Mouse (Mus musculus) heart, embryonic 13.5 days (tissue): Measurements from ENCODE around the gene Cubn. TPM values are rescaled to one million over a fixed set of nuclear protein-coding genes. Genes with fewer than 3 reads are reported as not detected.

Experiments used
- ATAC-seq: fragments of 200-750 bp; cut with Nextera tagmentation; 2 replicates; pipeline ENCODE4 v1.8.0; 2017; ENCODE audit warnings: moderate TSS enrichment; ENCODE audit not compliant: insufficient number of reproducible peaks, low FRiP score, low TSS enrichment; ENCODE audit errors: extremely low read depth
- H3K27ac ChIP-seq: fragments of 300-500 bp; sonication (generic); replicated peaks from 2 replicates; pipeline ENCODE4 v1.5.1; 2015; ENCODE audit warnings: moderate library complexity, mild to moderate bottlenecking, inconsistent platforms
- H3K27me3 ChIP-seq: fragments of 300-500 bp; sonication (generic); replicated peaks from 2 replicates; pipeline ENCODE4 v1.6.1; 2015; ENCODE audit warnings: mild to moderate bottlenecking, inconsistent platforms
- H3K36me3 ChIP-seq: fragments of 300-500 bp; sonication (generic); 2 replicates; pipeline ENCODE4 v1.6.1; 2015; ENCODE audit warnings: mild to moderate bottlenecking, inconsistent platforms
- H3K4me1 ChIP-seq: fragments of 300-500 bp; sonication (generic); 2 replicates; pipeline ENCODE4 v1.6.1; 2015; ENCODE audit warnings: inconsistent platforms
- H3K4me2 ChIP-seq: fragments of 300-500 bp; sonication (generic); 2 replicates; pipeline ENCODE4 v1.6.1; 2015; ENCODE audit warnings: inconsistent platforms, mild to moderate bottlenecking, moderate library complexity
- H3K4me3 ChIP-seq: fragments of 300-500 bp; sonication (generic); 2 replicates; pipeline ENCODE4 v1.5.1; 2015; ENCODE audit warnings: moderate library complexity, mild to moderate bottlenecking, inconsistent platforms
- H3K9ac ChIP-seq: fragments of 300-500 bp; sonication (generic); 2 replicates; pipeline ENCODE4 v1.6.1; 2015; ENCODE audit warnings: inconsistent platforms, mild to moderate bottlenecking, moderate library complexity
- H3K9me3 ChIP-seq: fragments of 300-500 bp; sonication (generic); 2 replicates; pipeline ENCODE4 v1.6.1; 2016; ENCODE audit warnings: inconsistent platforms
- WGBS: fragments of 180-500 bp; shearing (Covaris S2); methylation state at CpG from one replicate; pipeline ENCODE4 v1.1.7; 2015; ENCODE audit warnings: mixed read lengths; 5-methylcytosine and 5-hydroxymethylcytosine counted together
- polyA plus RNA-seq: library from polyadenylated mRNA; unstranded; fragments of >200 nt; fragmentation: Nextera tagmentation; extraction: Ambion mirVana; gene quantifications from 2 replicates; pipeline ENCODE4 v1.2.1, GENCODE M21; 2015

The Cubn gene
- polyA plus RNA-seq, 1 experiment from 2014 or later, result 0.36 TPM

DNA sequence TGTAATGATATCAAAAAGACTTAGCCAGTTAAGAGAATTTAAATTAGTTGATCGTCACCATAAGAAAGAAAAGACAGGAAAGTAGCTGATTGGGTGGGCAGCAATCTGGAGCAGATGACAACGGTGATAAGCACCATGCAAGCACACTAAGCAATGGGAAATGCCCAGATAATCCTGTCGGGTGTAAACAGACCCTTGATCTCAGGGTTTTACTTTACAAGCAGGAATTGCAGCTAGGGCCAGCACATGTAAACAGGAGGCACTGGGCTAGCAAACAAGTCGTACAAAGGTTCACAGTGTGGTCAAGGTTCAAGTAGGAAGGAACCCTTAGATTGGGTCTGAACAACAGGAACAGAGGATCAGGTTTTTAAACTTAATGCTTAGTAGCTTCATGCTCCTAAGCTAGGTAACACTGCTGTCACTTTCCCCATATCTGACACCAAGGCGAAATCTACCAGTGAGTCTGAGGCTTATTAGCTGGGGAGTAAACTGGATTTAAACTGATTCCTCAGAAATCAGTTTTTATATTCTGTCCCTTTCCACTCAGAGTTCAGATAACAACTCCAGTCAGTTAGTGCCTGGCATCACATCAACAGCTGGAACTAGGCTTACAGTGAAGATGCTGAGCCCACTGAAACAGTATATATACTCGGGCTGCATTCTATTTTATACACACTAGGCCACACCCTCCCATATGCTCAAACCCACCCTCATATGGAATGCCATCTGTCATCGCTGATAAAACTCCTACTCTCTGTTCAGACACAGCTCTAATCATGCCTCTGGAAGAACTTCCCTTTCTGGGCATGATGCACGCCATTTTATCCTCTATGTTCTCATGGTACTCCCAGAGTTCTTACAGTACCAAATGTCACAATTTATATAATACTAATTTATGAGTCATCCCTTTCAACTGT is 32.2 kb upstream of the Cubn start:
- Histone ChIP-seq H3K9me3 (no peaks in the 10 kb centered on the region), H3K27me3 (no peaks in the 10 kb centered on the region), H3K9ac (no peak overlapping the region), H3K4me1 (peaks cover 37% of the 10 kb centered on the region), H3K36me3 (peaks cover 8% of the 10 kb centered on the region), H3K27ac (no peak overlapping the region), H3K4me2 (no peak overlapping the region), H3K4me3 (no peak overlapping the region)
- 45% methylated on average over 8 of the region's 8 CpGs for WGBS
- no peak for ATAC-seq

DNA sequence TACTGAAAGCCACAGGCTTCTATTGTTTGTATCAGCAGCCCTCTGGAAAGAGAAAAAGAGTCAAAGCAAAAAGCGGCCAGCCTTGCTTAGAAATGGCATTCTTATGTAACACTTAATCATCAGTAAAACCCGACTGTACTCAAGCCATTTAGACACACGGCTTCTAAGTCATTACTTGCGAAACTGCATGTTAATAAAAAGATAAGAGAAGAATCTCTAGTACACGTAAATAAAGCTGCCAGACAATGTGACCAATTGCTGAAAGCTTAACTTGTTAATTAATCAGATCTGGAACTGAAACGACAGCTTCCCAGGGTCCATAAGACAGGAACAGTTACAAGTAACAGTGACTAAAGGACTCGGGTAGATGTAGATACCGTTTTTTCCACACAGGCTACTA is 30.5 kb upstream of the Cubn start:
- Histone ChIP-seq H3K9me3 (no peaks in the 10 kb centered on the region), H3K27ac (no peak overlapping the region), H3K4me2 (no peak overlapping the region), H3K4me1 (peaks cover 27% of the 10 kb centered on the region), H3K9ac (no peak overlapping the region), H3K36me3 (peaks cover 13% of the 10 kb centered on the region), H3K4me3 (no peak overlapping the region), H3K27me3 (no peaks in the 10 kb centered on the region)
- 31% methylated on average over 8 of the region's 8 CpGs for WGBS
- no peak for ATAC-seq

DNA sequence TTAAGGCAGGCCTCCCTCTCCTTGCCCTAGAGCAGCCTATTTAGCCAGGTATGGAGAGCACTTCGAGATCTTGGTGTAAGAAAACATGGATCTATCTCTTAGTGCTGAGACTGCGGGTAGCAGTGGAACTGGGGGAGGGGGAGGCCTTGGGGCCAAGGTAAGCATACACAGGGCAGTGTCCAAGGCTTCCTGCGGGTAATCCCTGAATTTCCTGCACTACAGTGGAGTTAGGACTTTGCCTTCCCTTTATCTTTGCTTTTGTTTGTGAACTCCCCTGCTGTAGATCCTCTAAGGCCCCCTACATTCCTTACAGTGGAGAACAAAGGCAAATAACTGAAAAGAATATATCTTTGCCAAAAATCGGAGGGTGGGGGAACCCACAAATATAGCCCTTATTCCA is 23.3 kb upstream of the Cubn start:
- 57% methylated on average over 4 of the region's 4 CpGs for WGBS
- no peak overlapping the region for H3K9ac ChIP-seq
- H3K36me3 ChIP-seq, result peaks cover 30% of the 10 kb centered on the region
- no peak for ATAC-seq
- H3K4me1 ChIP-seq, result no peaks in the 10 kb centered on the region
- no peak overlapping the region for H3K4me2 ChIP-seq
- H3K9me3 ChIP-seq, result no peaks in the 10 kb centered on the region
- H3K27me3 ChIP-seq, result no peaks in the 10 kb centered on the region
- no peak overlapping the region for H3K4me3 ChIP-seq
- 0 out of 2 replicates have a peak overlapping the region, but pooled peaks have one; percentile 20 for H3K27ac ChIP-seq

DNA sequence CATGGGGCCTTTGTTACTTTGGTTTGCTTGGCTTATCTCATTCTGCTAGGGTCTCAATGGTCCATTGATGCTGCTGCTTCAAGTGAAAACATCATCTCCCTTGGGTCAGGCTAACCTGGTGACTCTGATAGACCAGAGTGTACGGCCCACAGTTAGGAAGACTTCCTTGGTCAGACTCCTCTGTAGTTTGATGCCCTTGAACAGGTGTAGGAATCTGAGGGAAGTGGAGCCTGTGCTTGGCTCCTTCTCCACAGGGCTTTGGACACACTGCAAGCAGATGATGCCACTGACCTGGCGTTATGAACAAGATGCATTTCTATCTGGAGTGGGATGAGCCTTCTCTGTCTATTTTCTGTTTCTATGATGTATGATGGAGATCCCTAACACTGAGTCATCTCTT is 11.1 kb upstream of the Cubn start:
- H3K27me3 ChIP-seq, result no peaks in the 10 kb centered on the region
- 86% methylated on average over 2 of the region's 2 CpGs for WGBS
- H3K4me3 ChIP-seq, result no peak overlapping the region
- no peak for ATAC-seq
- H3K4me1 ChIP-seq, result no peaks in the 10 kb centered on the region
- no peak overlapping the region for H3K4me2 ChIP-seq
- H3K27ac ChIP-seq, result no peak overlapping the region
- no peaks in the 10 kb centered on the region for H3K36me3 ChIP-seq
- no peak overlapping the region for H3K9ac ChIP-seq
- H3K9me3 ChIP-seq, result no peaks in the 10 kb centered on the region

DNA sequence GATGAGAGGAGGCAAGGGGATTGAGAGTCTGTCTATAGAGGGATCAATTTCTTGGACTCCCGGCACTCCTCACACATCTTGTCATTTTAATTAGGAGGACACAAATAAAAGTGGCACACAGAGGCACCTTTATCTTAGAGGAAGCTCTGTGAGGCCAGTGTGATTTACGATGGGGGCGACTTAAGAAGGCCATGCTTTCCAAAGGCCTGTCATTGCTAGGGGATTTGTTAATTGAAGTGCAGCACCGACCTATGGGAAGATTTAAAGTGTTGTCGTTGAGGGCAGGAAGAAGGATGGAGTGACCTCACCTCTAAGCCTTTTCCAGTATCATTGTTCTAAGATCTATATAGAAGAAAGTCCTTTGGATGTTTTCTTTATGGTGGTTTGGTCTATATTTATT is 9.9 kb upstream of the Cubn start:
- H3K9ac ChIP-seq, result no peak overlapping the region
- WGBS, result 48% methylated on average over 5 of the region's 5 CpGs
- ATAC-seq, result no peak

DNA sequence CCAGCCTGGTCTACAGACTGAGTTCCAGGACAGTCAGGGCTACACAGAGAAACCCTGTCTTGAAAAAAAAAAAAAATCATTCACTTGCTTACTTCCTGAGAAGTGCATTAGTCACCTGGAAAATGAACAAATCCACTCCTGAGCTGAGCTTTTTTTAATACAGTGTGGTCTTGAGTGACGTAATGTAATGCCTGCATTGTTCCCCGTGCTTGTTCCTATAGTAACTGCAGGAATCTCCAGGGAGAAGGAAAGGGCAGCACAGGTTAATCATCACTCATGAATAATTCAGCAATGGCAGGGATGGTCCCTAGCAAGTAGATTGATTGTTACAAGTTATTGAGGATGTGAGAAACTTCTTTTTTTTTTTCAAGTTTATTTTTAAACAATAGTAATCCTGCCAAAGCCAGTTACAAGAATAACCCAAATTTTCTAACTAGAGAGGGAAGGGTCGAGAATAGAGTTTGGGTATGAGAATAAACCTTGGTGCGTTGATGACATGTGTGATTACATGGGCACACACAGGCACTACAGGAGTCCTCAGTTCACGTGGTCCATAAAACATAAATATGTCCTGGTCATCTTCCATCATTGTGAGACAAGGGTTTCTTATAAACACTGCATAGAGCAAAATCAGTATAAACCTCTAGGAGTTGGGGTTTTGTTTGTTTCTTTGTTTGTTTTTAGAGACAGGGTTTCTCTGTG is 8.8 kb upstream of the Cubn start:
- ATAC-seq, result no peak
- no peaks in the 10 kb centered on the region for H3K27me3 ChIP-seq

More for the DNA sequence above, 9.9 kb upstream of the Cubn start:
- Histone ChIP-seq H3K4me3 (no peak overlapping the region), H3K9me3 (no peaks in the 10 kb centered on the region), H3K36me3 (no peaks in the 10 kb centered on the region), H3K4me1 (peaks cover 3% of the 10 kb centered on the region; the same call in 1 of the 2 replicates), H3K27ac (no peak overlapping the region), H3K27me3 (no peaks in the 10 kb centered on the region), H3K4me2 (no peak overlapping the region)

DNA sequence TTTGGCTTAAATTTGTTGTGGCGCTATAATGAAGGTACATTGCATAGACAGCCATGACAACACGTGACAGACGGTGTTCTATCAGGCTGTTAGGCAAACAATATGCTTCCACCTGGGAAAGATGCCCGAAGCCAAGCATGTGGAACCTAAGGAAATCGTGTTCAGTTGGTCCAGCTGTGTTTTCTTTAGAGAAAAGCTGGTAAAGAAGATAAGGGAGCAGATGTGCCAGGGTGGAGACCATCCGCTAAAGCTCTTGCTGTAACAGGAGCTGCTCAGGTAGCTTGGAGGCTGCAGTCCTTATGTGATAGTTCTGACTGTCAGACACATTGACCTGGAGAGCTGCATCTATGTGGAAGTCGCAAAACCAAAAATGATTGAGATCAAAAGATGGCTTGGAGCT is 7.6 kb upstream of the Cubn start:
- H3K36me3 ChIP-seq, result no peaks in the 10 kb centered on the region
- H3K9ac ChIP-seq, result no peak overlapping the region
- H3K4me2 ChIP-seq, result no peak overlapping the region
- H3K27me3 ChIP-seq, result no peaks in the 10 kb centered on the region
- H3K27ac ChIP-seq, result no peak overlapping the region
- 62% methylated on average over 7 of the region's 7 CpGs for WGBS
- ATAC-seq, result no peak
- no peaks in the 10 kb centered on the region for H3K9me3 ChIP-seq
- H3K4me3 ChIP-seq, result no peak overlapping the region
- H3K4me1 ChIP-seq, result peaks cover 12% of the 10 kb centered on the region; the same call in 1 of the 2 replicates

More for the DNA sequence above, 8.8 kb upstream of the Cubn start:
- no peak overlapping the region for H3K9ac ChIP-seq
- no peaks in the 10 kb centered on the region for H3K9me3 ChIP-seq
- 72% methylated on average over 5 of the region's 5 CpGs for WGBS
- peaks cover 12% of the 10 kb centered on the region; the same call in 1 of the 2 replicates for H3K4me1 ChIP-seq
- H3K4me2 ChIP-seq, result no peak overlapping the region
- H3K27ac ChIP-seq, result no peak overlapping the region
- no peak overlapping the region for H3K4me3 ChIP-seq
- H3K36me3 ChIP-seq, result no peaks in the 10 kb centered on the region

DNA sequence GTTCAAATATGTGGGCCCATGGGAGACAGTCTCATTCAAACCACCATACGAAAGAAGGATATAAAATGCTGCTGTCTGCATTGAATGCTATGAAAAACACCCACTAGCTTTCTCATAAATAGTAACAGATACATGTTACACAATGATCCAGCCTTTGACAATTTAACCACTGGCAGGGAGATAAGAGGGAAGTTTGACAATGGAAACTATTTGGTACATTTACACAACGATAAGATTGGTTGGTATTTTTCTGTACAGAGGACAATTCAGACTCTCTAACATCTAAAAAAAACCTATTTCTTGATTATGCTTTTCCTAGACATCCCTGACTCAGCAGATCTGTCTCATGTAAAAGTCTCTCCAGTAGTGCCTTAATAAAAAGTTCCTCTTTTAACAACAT is 4.5 kb upstream of the Cubn start:
- 35% methylated on average over 2 of the region's 2 CpGs for WGBS
- peaks cover 12% of the 10 kb centered on the region; the same call in 1 of the 2 replicates for H3K4me1 ChIP-seq
- no peaks in the 10 kb centered on the region for H3K36me3 ChIP-seq
- no peaks in the 10 kb centered on the region for H3K27me3 ChIP-seq
- H3K9me3 ChIP-seq, result no peaks in the 10 kb centered on the region
- ATAC-seq, result no peak
- no peak overlapping the region for H3K9ac ChIP-seq
- no peak overlapping the region for H3K4me3 ChIP-seq
- 0 out of 2 replicates have a peak overlapping the region, but pooled peaks have one; percentile 39 for H3K27ac ChIP-seq
- H3K4me2 ChIP-seq, result no peak overlapping the region

DNA sequence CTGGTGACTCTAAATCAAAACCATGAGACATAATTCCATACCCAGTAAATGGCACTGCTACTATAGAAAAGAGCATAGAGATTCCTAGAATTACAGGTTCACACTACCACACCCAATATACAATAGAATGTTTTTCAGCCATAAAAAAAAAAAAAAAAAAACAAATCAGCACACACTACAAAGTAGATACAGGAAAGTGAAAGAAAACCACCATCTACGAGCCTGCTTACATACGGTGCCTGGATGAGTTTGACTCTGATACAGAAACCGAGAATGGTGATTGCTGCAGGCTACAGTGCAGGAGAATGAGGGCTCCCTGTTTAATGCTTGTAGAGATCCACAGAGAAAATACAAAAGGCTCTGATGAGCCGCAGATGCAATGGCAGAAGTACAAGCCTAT is 1.3 kb upstream of the Cubn start:
- no peak overlapping the region for H3K27ac ChIP-seq
- no peak for ATAC-seq
- 75% methylated on average over 4 of the region's 4 CpGs for WGBS
- no peaks in the 10 kb centered on the region for H3K27me3 ChIP-seq
- H3K9me3 ChIP-seq, result no peaks in the 10 kb centered on the region
- no peak overlapping the region for H3K9ac ChIP-seq
- no peak overlapping the region for H3K4me3 ChIP-seq
- peaks cover 12% of the 10 kb centered on the region; the same call in 1 of the 2 replicates for H3K4me1 ChIP-seq
- H3K36me3 ChIP-seq, result no peaks in the 10 kb centered on the region
- no peak overlapping the region for H3K4me2 ChIP-seq

DNA sequence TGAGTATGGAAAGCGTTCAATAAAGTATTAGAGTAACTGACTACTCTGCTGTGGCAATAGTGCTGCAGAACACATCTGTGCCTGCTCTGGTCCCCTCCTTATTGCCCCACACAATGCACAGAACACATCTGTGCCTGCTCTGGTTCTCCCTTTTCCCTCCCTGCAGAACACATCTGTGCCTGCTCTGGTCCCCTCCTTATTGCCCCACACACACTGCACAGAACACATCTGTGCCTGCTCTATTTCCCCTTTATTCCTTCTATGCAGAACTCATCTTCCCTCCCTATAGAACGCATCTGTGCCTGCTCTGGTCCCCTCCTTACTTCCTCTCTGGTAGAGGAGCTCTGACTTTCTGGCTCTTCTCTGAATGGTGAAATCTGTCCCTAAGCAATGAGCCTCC is 1.1 kb downstream of the Cubn start:
- Histone ChIP-seq H3K9ac (no peak overlapping the region), H3K4me2 (no peak overlapping the region), H3K27me3 (no peaks in the 10 kb centered on the region), H3K4me3 (no peak overlapping the region), H3K36me3 (no peaks in the 10 kb centered on the region), H3K27ac (no peak overlapping the region), H3K9me3 (no peaks in the 10 kb centered on the region), H3K4me1 (no peaks in the 10 kb centered on the region)
- 88% methylated on average over 2 of the region's 2 CpGs for WGBS
- ATAC-seq, result no peak

DNA sequence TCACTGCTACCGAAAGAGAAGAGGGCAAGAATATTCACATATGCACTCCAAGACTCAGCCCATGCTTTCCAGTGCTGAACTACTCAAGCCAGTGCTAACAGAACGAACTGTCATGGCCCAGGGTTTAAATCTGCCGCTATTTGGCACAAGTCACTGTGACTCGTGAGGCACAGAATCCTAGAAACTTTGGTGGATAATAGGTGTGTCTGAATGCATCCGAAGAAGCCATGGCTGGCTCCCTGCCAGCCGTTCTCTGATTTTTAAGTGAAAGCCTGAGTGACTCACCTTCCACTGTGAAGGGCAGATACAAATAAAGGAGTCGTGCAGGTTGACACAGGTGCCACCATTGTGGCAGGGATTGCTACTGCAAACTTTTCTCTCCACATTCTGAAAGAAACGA is 5.1 kb downstream of the Cubn start:
- 68% methylated on average over 8 of the region's 8 CpGs for WGBS

More for the DNA sequence above, 5.1 kb downstream of the Cubn start:
- H3K27me3 ChIP-seq, result no peaks in the 10 kb centered on the region
- no peak for ATAC-seq
- no peaks in the 10 kb centered on the region for H3K36me3 ChIP-seq
- no peak overlapping the region for H3K27ac ChIP-seq
- no peak overlapping the region for H3K4me2 ChIP-seq
- no peak overlapping the region for H3K9ac ChIP-seq
- no peaks in the 10 kb centered on the region for H3K4me1 ChIP-seq
- H3K9me3 ChIP-seq, result no peaks in the 10 kb centered on the region
- H3K4me3 ChIP-seq, result no peak overlapping the region
